Mouse (Mus musculus) thymus, postnatal 10 days (tissue): ENCODE results near the gene Baiap2l1.
"Not testable (repeated sequence)": the region's sequence is repeated elsewhere in the genome, so short reads cannot be mapped to it uniquely, and the experiment has no call there.

Source experiments
- DNase-seq, 2 experiments: peaks; one replicate each; pipeline ENCODE4 v3.0.0; 2021; ENCODE audit warnings: low spot score in 2 of 2

The Baiap2l1 gene

DNA sequence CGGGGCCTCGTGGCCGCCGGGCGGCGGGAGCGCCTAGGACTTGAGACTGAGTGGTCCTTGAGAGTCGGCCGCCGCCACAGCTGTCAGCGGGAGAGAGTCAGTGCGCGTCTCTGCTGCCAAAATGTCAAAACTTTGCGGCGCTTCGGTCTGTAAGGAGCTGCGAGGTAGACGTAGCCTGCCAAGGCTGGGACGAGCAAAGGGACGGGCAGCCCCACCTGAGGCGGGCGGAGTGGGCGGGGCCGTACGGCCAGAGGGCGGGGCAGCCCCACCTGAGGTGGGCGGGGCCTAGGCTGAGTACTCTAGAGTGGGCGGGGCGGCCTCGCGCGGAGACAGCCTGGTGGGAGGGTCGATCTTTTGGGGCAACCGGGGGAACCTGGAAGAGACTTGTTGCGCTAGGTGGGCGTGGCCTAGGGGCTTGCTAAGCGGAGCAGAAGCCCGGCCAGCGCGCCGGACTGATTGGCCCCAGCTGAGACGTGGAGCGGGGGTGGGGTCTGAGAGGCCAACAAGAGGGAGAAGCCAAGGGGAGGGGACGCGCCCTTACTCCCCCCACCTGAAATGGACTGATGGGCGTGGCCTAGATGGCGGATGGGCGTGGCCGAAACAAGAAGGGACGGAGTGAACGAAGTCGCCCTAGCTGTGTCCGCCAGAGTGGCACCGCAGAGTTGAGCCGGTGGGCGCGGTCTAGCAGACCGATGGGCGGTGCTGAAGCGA, at the start of gene Baiap2l1:
TSS of gene Baiap2l1 (minus strand) at position 232 of the 711 bp plus-strand sequence.
- peak; percentile 31 to 52 for DNase-seq

DNA sequence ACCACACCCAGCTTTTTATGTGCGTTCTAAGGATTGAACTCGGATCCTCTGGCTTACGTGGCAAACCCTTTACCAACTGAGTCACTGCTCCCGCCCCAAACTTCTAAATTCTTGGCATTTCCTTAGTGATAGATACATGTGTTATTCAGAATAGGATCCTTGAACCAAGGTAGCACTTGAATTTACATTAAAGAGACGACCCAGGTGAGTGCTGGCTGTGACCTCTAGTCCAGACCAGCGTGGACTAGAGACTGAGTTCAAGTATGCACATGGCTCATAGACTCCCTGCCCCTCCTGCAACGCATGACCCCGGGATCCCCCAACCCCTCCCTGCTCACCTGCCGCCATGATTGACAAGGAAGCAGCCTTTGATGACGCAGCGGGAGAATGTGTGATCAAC, 48.3 kb upstream of the Baiap2l1 start:
- DNase-seq = no peak

DNA sequence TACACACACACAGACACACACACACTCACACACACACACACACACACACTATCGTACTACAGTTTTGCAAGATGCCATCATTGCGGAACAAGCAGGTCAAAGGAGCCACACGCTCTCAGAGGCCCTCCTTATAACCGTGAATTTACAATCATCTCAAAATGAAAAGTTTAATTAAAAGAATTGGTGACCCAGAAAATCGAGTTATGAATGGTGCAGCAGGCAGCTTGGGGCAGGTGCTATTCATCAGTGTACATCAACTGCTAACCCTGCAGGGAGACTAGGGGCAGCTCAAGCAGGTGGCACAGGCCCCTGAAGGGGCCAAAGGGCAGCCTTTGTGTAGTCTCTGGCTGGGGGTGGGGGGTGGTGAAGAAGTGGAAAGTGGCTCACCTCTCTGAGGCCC, 42.9 kb upstream of the Baiap2l1 start:
- DNase-seq = no peak

DNA sequence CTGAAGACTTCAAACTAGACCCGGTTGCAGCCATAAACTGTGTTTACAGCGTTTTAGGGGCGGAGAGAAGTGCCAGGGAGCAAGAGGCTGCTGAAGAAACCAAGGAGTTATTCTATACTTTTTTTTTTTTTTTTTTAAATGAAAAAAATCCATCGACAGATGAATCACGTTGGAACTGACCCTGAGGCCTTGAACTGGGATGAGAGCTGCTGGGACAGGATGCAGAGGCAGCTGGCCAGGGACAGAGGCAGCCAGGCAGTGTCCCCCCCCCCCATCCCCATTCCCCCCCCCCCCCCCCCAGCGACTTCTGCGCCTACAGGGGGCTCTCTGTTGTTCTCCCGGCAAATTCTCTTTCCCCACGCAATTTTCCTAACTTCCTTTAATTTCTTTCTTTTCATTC, 39.7 kb upstream of the Baiap2l1 start:
- DNase-seq = no peak

- no peak for DNase-seq
Observed at GRCm38 (mm10) chr5:144394142-144394541, 36.2 kb upstream of the Baiap2l1 start.

- DNase-seq = peak in 1 of 2 experiments; percentile 34
Observed at GRCm38 (mm10) chr5:144387851-144388250, 29.9 kb upstream of the Baiap2l1 start.

DNA sequence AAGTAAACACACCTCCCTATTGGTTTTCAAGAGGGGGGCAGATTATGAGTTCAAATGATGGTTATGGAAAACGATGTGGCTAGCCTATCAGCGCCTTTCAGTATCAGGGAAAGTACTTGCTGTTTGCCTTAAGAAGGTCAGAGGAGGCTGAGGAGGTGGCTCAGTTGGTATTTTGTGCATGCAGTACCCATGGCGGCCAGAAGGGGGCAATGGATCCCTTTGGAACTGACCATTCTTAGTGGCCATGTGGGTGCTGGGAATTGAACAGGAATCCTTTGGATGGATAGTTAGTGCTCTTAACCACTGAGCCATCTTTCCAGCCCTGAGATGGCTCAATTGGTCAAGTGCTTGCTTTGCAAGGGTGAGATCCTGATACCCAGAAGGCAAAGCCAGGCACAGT, 26.0 kb upstream of the Baiap2l1 start:
- no peak for DNase-seq

- no peak for DNase-seq
Observed at GRCm38 (mm10) chr5:144381782-144382181, 23.9 kb upstream of the Baiap2l1 start.

DNA sequence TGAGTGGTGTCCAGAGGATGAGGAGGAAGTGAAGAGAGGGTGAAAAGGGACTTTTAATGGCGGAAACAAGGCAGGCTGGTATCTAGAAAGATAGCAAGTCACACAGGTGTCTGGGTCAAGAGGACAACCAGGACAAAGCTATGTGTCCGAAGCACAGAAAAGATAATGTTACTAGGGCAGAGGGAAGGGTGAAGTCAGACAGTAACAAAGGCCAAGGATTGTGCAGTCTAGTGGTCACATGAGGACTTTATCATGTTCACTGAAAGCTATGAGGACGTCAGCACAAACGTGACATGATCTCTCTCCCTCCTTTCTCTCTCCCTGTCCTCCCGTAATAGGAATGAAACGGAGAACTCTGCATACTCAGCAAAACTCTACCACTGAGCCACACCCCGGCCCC, 22.8 kb upstream of the Baiap2l1 start:
- no peak for DNase-seq

DNA sequence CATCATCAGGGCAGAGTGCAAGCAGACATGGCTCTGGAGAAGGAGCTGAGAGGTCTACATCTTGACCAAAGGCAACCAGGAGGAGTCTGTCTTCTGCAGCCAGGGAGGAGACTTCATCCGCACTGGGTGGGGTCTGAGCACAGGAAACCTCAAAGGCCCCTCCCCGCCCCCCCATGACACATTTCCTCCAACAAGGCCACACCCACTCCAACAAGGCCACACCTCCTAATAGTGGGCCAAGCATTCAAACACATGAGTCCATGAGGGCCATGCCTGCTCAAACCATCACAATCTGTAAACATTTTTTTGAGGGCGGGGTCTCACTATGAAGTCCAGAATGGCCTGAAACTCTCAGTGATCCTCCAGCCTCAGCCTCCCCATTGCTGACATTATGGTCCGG, 21.5 kb upstream of the Baiap2l1 start:
- no peak for DNase-seq

DNA sequence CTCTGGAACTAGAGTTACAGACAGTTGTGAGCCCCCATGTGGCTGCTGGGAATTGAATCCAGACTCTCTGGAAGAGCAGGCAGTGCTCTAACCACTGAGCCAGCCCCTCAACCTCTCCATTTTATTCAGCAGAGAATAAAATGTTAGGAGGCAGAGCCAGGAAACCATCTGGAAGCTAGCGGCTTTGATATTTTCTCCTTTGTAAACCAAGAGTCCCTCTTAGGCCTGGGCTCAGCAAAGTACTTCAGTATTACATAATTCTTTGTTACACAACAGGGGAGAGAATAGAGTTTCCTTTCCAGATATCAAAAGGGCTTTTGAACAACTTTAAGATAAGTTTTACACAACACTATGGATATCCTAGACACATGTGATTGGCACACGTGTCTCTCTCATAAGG, 15.0 kb upstream of the Baiap2l1 start:
- no peak for DNase-seq

GRCm38 (mm10) chr5:144372177-144372576, 14.3 kb upstream of the Baiap2l1 start:
- DNase-seq = no peak

DNA sequence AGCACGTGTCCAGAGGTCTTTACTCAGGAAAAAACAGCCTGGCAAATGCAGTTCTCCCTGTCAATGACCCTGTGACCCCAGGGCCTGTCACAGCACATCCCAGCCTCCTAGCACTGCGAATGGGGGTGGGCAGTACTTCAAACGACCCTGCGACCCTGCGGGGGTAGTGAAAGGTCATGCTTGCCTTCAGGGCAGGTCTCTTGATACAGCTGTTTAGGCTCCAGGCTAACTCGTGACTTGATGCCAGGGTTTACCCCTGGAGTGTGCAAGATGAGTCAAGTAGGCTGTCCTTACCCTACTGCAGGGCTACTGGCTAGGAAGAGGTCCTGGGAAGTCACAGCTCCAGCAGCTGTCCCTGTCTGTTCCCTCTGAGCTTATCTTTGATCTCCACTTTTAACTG, 13.1 kb upstream of the Baiap2l1 start:
- no peak for DNase-seq

GRCm38 (mm10) chr5:144368661-144369205, 10.8 kb upstream of the Baiap2l1 start:
- DNase-seq = no peak

DNA sequence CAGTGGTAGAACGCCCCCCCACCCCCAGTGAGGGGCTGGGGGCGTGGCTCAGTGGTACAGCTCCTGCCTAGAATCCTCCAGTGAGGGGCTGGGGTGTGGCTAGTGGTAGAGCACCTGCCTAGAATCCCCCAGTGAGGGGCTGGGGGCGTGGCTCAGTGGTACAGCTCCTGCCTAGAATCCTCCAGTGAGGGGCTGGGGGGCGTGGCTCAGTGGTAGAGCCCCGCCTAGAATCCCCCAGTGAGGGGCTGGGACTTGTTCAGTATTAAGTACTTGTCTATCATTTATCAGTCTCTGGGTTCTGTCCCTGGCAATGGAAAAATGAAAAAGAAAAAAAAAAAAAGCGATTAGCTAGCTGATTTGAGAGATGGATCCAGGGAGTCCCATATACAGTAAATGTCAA, 8.6 kb upstream of the Baiap2l1 start:
- DNase-seq = not testable (repeated sequence)

DNA sequence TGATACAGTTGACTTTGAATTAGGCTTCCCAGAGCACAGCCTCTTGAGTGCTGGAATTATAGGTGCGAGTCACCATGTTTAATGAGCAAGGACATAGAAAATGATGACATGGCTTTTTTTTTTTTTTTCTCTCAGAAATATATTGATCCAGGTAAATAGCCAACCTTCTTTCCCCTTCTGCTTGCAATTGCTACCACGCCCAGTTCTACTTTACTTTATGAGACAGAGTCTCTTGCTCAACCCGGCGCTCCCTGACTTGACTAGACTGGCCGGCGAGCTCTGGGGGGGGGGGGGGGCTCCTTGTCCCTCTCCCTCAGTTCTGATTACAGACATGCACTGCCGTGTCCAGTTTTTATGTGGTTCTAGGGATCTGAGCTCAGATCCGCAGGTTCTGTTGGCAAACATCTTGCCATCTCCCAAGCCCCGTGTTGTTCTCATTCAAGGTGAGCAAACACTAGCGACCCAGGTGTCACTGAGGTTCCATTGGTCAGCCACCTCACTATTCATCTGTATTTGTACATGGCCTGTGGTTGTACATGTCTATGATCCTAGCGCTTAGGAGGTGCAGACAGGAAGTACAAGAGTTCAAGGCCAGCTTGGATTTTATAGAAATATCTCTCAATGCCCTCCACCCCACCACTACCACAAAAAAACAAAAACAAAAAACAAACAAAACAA, 6.9 kb upstream of the Baiap2l1 start:
- DNase-seq = no peak

DNA sequence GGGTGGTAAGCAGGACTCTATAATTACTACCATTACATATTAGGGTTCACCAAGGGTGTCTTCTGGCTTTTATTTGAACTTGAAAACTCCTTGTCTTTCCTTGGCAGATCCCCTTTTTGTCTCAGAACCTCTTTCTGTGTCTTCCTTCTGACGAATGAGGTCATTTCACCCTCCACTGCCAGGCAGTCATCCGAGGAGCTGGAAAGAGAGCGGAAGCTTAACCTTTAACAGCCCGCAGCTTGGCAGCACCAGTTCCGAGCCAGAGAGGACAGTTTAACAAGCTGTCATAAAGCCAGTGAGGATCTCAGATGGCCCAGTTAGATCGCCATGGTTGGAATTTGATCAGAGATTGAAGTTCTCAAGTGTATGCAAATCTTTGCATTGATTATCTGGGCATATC, 2.4 kb upstream of the Baiap2l1 start:
- no peak for DNase-seq

- DNase-seq = no peak
Observed at GRCm38 (mm10) chr5:144359886-144360285, 2.0 kb upstream of the Baiap2l1 start.

GRCm38 (mm10) chr5:144358592-144358917, 643 bp upstream of the Baiap2l1 start:
- DNase-seq = no peak

DNA sequence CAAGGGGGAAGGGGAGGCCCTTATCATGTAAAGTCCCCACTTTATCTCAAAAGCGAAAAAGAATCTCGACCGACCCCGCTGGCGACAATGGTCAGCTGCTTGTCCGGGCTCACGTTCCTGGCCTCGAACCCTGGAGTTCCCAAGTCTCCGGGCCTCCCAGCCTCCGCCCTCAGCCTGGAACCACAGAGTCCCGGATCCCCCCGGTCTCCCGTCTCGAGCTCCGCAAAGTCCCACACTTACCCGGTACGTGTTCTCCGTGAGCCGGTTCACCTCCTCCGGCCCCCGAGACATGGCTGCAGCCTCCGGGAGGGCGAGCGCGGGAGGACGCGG, 396 bp downstream of the Baiap2l1 start:
- peak in 1 of 2 experiments; percentile 6 for DNase-seq

GRCm38 (mm10) chr5:144356776-144357455, 996 bp downstream of the Baiap2l1 start:
- no peak for DNase-seq

DNA sequence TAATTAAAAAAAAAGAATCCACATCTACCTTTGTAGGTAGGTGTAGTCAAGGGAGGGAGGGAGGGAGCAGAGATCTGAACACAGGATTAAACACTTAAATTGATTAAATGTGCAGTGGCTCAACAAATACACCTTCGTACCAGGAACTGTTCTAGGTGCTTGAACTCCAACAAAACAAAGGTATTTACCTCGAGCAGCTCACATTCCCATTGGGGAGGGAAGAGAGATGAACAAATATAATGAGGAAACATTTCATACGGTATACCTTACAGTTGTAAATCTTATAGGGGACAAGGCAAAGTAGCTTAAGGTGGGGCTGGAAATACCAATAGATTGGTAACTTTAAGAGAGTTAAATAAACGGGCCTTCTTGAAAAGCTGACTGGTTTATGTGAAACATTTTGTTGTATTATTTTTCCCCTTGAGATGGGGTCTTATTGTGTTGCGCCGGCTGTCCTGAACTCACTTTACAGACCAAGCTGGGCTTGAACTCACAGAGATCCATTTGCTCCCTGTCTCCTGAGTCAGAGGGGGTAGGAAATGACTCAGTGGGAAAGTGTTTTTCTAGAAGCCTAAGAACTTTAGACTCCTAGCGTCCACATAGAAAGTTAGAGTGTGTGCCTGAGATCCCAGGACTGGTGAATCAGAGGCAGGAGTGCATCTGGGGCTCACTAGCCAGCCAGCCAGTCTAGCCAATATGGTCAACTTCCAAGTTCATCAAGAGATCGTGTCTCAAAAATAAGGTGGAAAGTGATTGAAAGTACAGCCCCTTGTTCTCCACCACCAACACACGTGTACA, 5.5 kb downstream of the Baiap2l1 start:
- DNase-seq = no peak
